Mouse (Mus musculus): ENCODE data around the gene Npdc1.

DNA sequence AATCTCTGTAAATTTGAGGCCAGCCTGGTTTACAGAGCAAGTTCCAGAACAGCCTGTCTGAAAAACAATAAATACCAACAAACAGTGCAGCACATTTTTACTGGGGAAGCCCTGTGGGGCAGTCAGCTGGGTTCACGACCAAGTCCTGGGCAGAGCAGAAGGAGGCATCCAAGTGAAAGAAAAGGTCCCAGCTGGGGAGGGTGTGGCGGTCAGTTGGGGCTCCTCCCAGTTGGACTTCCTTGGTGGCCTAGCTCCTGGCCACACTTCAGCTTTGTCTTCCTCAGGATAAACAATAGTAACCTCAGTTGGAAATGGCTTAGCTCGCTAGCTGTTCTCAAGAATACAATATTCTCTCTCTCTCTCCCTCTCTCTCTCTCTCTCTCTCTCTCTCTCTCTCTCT, 18.3 kb downstream of the Npdc1 start:
- TF ChIP-seq CTCF (IDR thresholded peaks at IDR 0.05; ENCODE audit: low read depth, low read length) (no peak), POLR2A (IDR thresholded peaks at IDR 0.05; ENCODE audit: insufficient read depth, low read length) (no peak)
